Mouse (Mus musculus) midbrain, postnatal 0 days (tissue): Measurements from ENCODE around the gene Abcc2. TPM values are rescaled to one million over a fixed set of nuclear protein-coding genes. Genes with fewer than 3 reads are reported as not detected.

ENCODE experiments used
- ATAC-seq: fragments of 200-750 bp; cut with Nextera tagmentation; 2 replicates; pipeline ENCODE4 v1.8.0; 2017; ENCODE audit warnings: moderate number of reproducible peaks, mild to moderate bottlenecking, moderate TSS enrichment, moderate library complexity; ENCODE audit not compliant: low FRiP score
- DNase-seq: peaks from one replicate; pipeline ENCODE4 v3.0.0-alpha.2; 2015; ENCODE audit warnings: low spot score
- H3K27ac ChIP-seq: fragments of 300-500 bp; sonication (generic); 2 replicates; pipeline ENCODE4 v1.5.1; 2014; ENCODE audit warnings: low read depth, mild to moderate bottlenecking, low read length, mixed read lengths
- H3K27me3 ChIP-seq: fragments of 300-500 bp; sonication (generic); 2 replicates; pipeline ENCODE4 v1.6.1; 2014; ENCODE audit warnings: low read length, control low read depth, mixed read lengths; ENCODE audit not compliant: insufficient read depth
- H3K36me3 ChIP-seq: fragments of 300-500 bp; sonication (generic); 2 replicates; pipeline ENCODE4 v1.6.1; 2014; ENCODE audit warnings: low read length, control low read depth, mixed read lengths; ENCODE audit not compliant: insufficient read depth
- H3K4me1 ChIP-seq: fragments of 300-500 bp; sonication (generic); 2 replicates; pipeline ENCODE4 v1.6.1; 2014; ENCODE audit warnings: mild to moderate bottlenecking, control low read depth, antibody characterized with exemption, low read length, mixed read lengths; ENCODE audit not compliant: insufficient read depth
- H3K4me2 ChIP-seq: fragments of 300-500 bp; sonication (generic); 2 replicates; pipeline ENCODE4 v1.6.1; 2014; ENCODE audit warnings: low read depth, mild to moderate bottlenecking, low read length, mixed read lengths; ENCODE audit not compliant: poor library complexity, severe bottlenecking
- H3K4me3 ChIP-seq: fragments of 300-500 bp; sonication (generic); 2 replicates; pipeline ENCODE4 v1.5.1; 2014; ENCODE audit warnings: low read depth, mild to moderate bottlenecking, low read length, moderate library complexity
- H3K9ac ChIP-seq: fragments of 300-500 bp; sonication (generic); replicated peaks from 2 replicates; pipeline ENCODE4 v1.6.1; 2014; ENCODE audit warnings: mild to moderate bottlenecking, low read length, moderate library complexity, mixed read lengths; ENCODE audit not compliant: poor library complexity, severe bottlenecking
- H3K9me3 ChIP-seq: fragments of 300-500 bp; sonication (generic); 2 replicates; pipeline ENCODE4 v1.6.1; 2016; ENCODE audit warnings: low read length, control low read depth
- CTCF ChIP-seq: IDR thresholded peaks from 2 replicates; pipeline ENCODE4 v1.5.1; 2016; ENCODE audit warnings: antibody characterized with exemption, mild to moderate bottlenecking
- WGBS: fragments of 180-500 bp; shearing (Covaris S2); extraction: QIAGEN DNeasy Blood & Tissue Kit; methylation state at CpG from one replicate; pipeline ENCODE4 v1.1.7; 2014; 5-methylcytosine and 5-hydroxymethylcytosine counted together
- polyA plus RNA-seq: library from polyadenylated mRNA; unstranded; fragments of >200 nt; fragmentation: Nextera tagmentation; extraction: Ambion mirVana; gene quantifications from 2 replicates; pipeline ENCODE4 v1.2.1, GENCODE M21; 2015
- total RNA-seq: library from RNA; depleted of rRNA; stranded (reverse); fragments of >200 nt; gene quantifications from 2 replicates; pipeline ENCODE4 v1.2.3, GENCODE M21; 2014

Gene Abcc2
- total and polyA plus RNA-seq, 2 experiments from 2014 or later = 0.07 to 0.22 TPM

- H3K4me1 ChIP-seq = peaks cover 4% of the 10 kb centered on the region; the same call in 1 of the 2 replicates
- no peaks in the 10 kb centered on the region for H3K9me3 ChIP-seq
- peak overlapping the region; percentile 60 for H3K9ac ChIP-seq
- TF ChIP-seq CTCF = peak; percentile 12; the same call in 1 of the 2 replicates
- peak overlapping the region; percentile 80 for H3K4me2 ChIP-seq
- ATAC-seq = peak; percentile 90
- 1% methylated on average over 40 of the region's 41 CpGs for WGBS
- peak overlapping the region; percentile 60; the same call in 1 of the 2 replicates for H3K27ac ChIP-seq
- H3K4me3 ChIP-seq = peak overlapping the region; percentile 69
- no peaks in the 10 kb centered on the region for H3K27me3 ChIP-seq
- peak; percentile 92 for DNase-seq
- H3K36me3 ChIP-seq = no peaks in the 10 kb centered on the region
Observed at GRCm38 (mm10) chr19:43879401-43880212, 97.6 kb downstream of the Abcc2 start.

- Histone ChIP-seq H3K9ac (no peak overlapping the region), H3K27me3 (no peaks in the 10 kb centered on the region), H3K4me2 (no peak overlapping the region), H3K27ac (no peak overlapping the region), H3K36me3 (no peaks in the 10 kb centered on the region), H3K9me3 (no peaks in the 10 kb centered on the region), H3K4me1 (peaks cover 4% of the 10 kb centered on the region; the same call in 1 of the 2 replicates), H3K4me3 (no peak overlapping the region)
- no peak for ATAC-seq
- DNase-seq = no peak
- 20% methylated on average over 3 of the region's 3 CpGs for WGBS
- TF ChIP-seq CTCF = no peak
Observed at GRCm38 (mm10) chr19:43880420-43880819, 98.4 kb downstream of the Abcc2 start.

- Histone ChIP-seq H3K4me1 (peaks cover 4% of the 10 kb centered on the region; the same call in 1 of the 2 replicates), H3K27me3 (no peaks in the 10 kb centered on the region), H3K9me3 (no peaks in the 10 kb centered on the region), H3K4me3 (no peak overlapping the region), H3K27ac (no peak overlapping the region), H3K4me2 (no peak overlapping the region), H3K9ac (no peak overlapping the region), H3K36me3 (no peaks in the 10 kb centered on the region)
- ATAC-seq = no peak
- DNase-seq = no peak
- WGBS = 83% methylated on average over 7 of the region's 7 CpGs
- peak; percentile 49 for TF ChIP-seq CTCF
Observed at GRCm38 (mm10) chr19:43881615-43882014, 99.6 kb downstream of the Abcc2 start.

GRCm38 (mm10) chr19:43882895-43883573, 101.0 kb downstream of the Abcc2 start:
- no peak for ATAC-seq
- 15% methylated on average over 18 of the region's 18 CpGs for WGBS
- DNase-seq = peak; percentile 32
- no peak overlapping the region for H3K4me3 ChIP-seq
- 0 out of 2 replicates have a peak overlapping the region, but pooled peaks have one; percentile 8 for H3K9ac ChIP-seq
- no peaks in the 10 kb centered on the region for H3K27me3 ChIP-seq
- no peak overlapping the region for H3K27ac ChIP-seq
- no peak for TF ChIP-seq CTCF
- no peaks in the 10 kb centered on the region for H3K36me3 ChIP-seq
- H3K4me2 ChIP-seq = peak overlapping the region; percentile 32
- no peaks in the 10 kb centered on the region for H3K9me3 ChIP-seq
- H3K4me1 ChIP-seq = peaks cover 4% of the 10 kb centered on the region; the same call in 1 of the 2 replicates

GRCm38 (mm10) chr19:43884668-43885498, 102.9 kb downstream of the Abcc2 start:
- H3K4me1 ChIP-seq = peaks cover 2% of the 10 kb centered on the region; the same call in 1 of the 2 replicates

More at GRCm38 (mm10) chr19:43884668-43885498, 102.9 kb downstream of the Abcc2 start:
- Histone ChIP-seq H3K4me2 (no peak overlapping the region), H3K9ac (no peak overlapping the region), H3K36me3 (no peaks in the 10 kb centered on the region), H3K27ac (no peak overlapping the region), H3K9me3 (no peaks in the 10 kb centered on the region), H3K4me3 (no peak overlapping the region), H3K27me3 (no peaks in the 10 kb centered on the region)
- DNase-seq (no peak), ATAC-seq (no peak)
- TF ChIP-seq CTCF = no peak
- WGBS = 76% methylated on average over 13 of the region's 13 CpGs
